Mouse (Mus musculus) R1 (cell line): ENCODE results near the gene Slc7a11.

Experiments used
- DNase-seq: peaks from one replicate; pipeline ENCODE4 v3.0.0-alpha.2; 2018; ENCODE audit warnings: low read depth, low spot score

Gene Slc7a11

GRCm38 (mm10) chr3:50160756-50161155, 282.7 kb downstream of the Slc7a11 start:
- DNase-seq = no peak

DNA sequence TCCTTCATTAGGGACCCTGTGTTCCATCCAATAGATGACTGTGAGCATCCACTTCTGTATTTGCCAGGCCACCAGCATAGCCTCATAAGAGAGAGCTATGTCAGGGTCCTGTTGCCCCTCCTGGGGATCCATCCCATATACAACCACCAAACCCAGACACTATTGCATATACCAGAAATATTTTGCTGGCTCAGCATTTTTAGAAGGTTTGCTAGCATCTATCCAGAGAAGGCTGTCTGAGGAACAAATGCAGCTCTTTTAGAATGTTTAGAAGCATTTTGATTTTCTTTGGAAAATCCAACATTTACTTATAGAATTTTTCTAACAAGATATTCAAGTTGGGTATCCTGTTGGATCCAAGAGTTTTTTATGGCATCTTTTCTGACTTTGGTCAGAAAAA, 299.3 kb downstream of the Slc7a11 start:
- DNase-seq = no peak

DNA sequence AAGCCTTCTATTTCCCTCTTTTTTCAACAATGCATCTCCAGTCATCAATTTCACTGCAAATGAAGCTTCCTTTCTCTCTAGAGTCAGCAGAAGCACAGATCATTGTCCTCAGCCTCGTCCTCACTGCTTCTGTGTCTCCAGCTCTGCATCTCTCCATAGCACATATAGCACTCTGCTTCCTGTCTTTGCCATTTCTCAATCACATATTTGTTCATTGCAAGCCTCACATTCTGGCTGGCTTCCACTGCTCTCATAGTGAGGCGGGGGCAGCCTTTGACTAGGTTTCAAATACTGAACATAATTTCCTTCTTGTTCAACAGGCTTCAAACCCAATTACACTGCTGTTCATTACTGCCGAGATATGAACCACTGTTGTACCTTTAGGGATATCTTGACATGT, 305.1 kb downstream of the Slc7a11 start:
- no peak for DNase-seq

DNA sequence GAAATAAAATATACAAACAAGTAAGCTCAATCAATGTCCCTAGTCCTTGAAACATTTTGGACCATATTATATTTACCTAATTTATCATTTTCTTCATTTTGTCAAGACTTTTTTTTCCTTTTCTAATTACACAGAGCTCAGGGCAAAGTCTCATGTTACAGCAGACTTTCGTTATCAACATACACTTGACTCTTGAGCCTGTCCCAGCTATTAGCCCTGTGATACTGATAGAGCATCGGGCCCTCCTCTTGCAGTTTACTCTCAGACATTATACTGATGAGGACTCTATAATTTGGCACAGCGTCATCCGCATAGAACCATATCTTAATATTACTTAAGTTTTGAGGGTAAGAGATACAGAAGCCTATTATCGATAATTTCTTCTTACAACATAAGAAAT, 311.2 kb downstream of the Slc7a11 start:
- no peak for DNase-seq

GRCm38 (mm10) chr3:50130319-50130718, 313.1 kb downstream of the Slc7a11 start:
- DNase-seq = no peak

DNA sequence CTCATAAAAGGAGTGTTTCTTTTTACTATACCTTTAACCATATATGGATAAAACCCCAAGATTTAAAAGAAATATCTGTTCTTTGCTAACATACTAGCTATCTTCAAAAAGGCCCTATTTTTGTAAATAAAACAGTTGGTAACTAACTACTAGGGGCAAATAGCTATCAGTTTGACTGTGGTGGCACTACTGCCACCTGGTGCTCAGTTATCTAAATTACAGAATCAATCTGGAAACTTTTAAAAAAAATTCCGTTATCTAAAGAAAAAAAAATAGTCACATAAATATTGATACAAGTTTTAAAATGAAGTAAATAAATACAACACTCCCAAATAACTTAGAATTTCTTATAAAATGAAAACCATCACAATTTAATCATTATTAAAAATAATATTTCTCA, 322.4 kb downstream of the Slc7a11 start:
- DNase-seq = peak; percentile 3

DNA sequence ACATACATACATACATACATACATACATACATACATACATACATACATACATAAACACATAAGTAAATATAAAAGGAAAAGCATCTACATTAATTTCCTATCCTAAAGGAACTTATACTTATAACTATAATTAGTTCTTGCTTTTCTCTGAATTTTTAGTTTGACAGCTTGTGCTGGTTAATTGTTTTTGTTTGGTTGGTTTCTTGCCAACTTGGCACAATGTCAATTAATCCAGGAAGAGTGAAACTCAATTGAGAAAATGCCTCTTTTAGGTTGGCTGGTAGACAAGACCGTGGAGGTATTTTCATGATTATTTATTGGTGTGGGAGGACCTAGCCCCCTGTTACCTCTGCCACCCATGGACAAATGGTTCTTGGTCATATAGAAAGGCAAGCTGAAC, 327.1 kb downstream of the Slc7a11 start:
- no peak for DNase-seq

DNA sequence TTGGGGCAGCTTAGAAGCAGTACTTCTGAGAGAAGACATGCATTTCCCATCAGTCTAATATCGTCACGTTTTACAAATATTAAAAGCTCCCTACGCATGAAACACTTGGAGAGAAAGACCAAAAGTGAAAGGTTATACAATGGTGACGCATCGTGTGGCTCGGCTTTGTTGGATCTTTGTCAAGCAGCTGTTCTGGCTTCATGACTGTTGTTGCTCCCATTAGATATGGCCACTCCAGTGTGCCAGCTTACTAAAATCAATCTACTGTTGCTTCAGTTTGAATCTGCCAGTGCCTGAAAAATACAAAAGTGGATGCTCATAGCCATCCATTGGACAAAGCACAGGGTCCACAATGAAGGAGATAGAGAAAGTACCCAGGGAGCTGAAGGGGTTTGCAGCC, 337.9 kb downstream of the Slc7a11 start:
- no peak for DNase-seq

GRCm38 (mm10) chr3:50094404-50095092, 348.9 kb downstream of the Slc7a11 start:
- DNase-seq = no peak

DNA sequence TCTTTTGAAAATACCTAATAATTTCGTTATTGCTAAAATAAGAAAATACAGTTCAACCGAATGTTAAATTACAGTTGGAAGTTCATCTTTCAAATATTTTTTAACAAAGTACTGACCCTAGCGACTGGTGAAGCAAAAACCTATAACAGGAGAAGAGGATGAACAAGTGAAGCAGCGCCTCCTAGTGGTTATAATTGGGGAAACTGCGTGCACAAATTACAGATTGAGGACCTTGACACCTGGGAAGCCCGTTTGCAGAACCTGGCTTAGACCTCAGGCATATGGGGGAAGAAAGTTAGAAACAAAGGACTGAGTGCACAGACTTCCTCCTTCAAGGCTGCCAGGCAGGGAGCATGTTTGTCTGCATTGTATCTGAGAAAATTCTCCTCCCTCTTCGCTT, 366.4 kb downstream of the Slc7a11 start:
- peak; percentile 68 for DNase-seq

GRCm38 (mm10) chr3:50063396-50063795, 380.0 kb downstream of the Slc7a11 start:
- DNase-seq = no peak

DNA sequence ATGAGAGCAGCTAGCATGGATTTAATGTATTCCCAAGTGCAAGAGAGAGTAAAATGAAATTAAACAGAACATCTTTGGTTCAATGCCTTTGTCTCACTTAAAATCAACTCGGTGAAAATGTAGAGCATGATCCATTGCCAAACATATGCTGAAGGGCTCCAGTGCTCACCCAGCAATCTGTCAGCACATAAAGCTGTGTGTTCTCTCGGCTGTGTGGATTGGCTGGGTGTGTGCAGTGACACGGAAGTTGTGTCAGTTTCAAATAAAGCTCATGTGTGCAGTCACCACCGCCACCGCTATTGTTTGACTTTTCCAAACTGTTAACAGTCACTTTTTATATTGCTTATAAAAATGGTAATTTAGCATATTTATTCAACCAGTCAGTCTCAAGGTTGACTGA, 398.7 kb downstream of the Slc7a11 start:
- no peak for DNase-seq

GRCm38 (mm10) chr3:50044160-50044559, 399.3 kb downstream of the Slc7a11 start:
- DNase-seq = no peak

DNA sequence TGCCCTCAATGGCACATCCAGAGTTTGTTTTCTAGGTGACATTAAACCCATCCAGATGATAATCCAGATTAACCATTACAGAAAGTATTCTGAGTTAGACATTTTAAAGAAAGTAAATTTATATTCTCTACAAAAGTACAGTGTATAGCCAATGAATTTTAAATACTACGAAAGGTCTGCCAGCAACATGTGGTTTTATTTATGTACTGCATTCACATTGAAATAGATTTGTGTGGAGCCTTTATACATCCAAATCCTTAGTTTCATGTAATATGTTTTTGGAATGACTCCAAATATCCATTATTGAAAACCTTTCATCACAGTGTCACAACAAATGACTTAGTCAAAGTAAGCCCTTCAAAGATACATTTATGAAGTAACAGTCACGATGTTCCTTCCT, 402.3 kb downstream of the Slc7a11 start:
- DNase-seq = no peak

GRCm38 (mm10) chr3:50035875-50036528, 407.4 kb downstream of the Slc7a11 start:
- DNase-seq = no peak

GRCm38 (mm10) chr3:50033325-50033724, 410.1 kb downstream of the Slc7a11 start:
- DNase-seq = no peak

DNA sequence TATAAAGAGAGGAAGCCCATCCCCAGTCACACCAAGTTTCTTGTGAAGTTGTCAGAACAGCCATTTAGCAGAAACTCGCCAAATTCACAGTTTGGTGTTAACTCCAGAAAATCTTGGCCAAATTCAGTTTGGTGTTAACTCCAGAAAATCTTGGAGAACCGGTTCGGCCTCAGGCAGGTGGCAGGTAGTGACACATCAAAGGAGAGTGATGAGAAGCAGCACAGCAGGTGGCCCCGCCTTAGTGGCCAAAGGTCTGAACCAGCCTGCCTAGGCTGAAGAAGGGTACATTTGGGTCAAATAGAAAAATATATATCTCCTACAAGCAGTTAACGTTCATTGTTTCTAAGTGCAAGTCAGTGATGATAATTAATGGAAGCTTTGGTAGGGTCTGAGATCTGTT, 417.4 kb downstream of the Slc7a11 start:
- peak; percentile 7 for DNase-seq

DNA sequence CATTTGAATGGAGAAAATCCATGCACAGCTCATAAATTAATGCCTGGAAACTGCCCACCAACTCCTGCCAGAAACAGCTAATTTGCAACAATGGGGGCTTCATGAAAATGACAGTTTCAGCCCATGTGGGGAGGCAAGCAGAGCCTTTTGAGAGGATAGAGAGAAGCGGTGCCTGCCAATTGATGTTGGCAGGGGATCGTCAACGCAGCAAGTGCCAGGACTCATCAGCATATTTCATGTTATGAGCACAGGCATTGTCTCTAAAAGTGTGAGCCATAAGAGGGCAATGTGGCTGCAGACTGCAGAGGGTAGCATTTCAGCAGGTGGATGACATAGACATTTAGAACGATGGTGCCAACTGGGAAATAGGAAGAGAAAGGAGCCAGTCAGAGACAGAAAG, 429.0 kb downstream of the Slc7a11 start:
- DNase-seq = no peak

DNA sequence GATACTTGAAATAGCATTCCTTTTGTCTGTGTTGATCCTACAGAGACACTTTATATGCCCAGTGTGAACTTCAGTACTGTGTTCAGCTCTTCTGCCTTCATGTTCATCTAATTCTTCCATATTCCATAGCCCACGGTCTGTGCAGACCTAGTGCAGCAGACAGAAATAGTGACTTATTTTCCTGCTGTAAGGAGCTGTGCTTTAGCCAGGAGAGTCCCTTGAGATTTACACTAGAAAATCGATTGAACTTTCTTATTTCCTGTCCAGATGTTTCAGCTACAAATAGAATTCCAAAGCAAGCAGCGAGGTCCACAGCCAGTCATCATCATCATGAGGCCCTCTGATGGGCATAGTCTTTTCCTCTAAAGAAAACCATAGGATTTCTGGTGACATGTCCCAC, 431.4 kb downstream of the Slc7a11 start:
- no peak for DNase-seq

DNA sequence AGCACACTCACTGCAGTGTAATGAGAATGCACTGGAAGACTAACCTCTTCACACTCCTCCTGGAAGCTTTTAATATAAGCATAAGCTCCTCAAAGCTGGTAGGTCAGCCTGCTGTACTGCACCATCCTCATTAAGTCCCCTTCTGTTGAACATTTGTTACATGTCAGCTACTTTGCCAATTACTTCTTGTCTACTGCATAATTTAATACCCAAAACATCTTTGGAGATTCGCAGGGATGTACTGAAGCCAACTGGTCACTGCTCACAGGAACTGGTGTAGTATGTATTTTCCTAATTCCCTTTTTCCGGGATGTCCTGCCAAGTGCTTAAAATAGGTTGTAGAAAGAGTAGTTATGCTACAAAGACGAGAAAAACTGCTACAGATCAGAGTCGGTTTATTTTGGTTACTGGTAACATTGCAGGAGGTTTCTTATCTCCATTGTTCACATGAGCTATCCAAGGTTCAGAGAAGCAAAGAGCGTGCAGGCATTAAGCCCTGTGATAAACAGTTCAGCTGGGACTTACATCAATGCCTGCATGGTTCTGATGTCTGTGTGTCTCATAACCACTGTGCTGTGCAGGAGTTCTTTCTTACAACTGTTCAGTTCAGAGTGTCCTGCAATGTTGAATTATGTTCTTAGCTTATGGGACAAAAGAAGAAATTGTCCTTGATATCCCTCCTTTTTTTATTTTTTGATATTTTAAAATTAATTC, 439.3 kb downstream of the Slc7a11 start:
- DNase-seq = no peak

- DNase-seq = no peak
These were observed 441.3 kb downstream of the Slc7a11 start for GRCm38 (mm10) chr3:50002067-50002466.

- no peak for DNase-seq
These were observed 441.8 kb downstream of the Slc7a11 start for GRCm38 (mm10) chr3:50001635-50002034.

GRCm38 (mm10) chr3:49992891-49993290, 450.5 kb downstream of the Slc7a11 start:
- DNase-seq = no peak
